Mouse (Mus musculus) small intestine, adult 2 months (tissue): Measurements from ENCODE around the gene Sowaha. TPM values are rescaled to one million over a fixed set of nuclear protein-coding genes. Genes with fewer than 3 reads are reported as not detected.

Experiments used
- H3K27ac ChIP-seq: fragments of 200-500 bp; 2 replicates; pipeline ENCODE4 v1.5.1; 2012; ENCODE audit warnings: low read depth, low read length, control low read depth, inconsistent platforms; ENCODE audit not compliant: insufficient read depth
- H3K27me3 ChIP-seq: fragments of 200-500 bp; 2 replicates; pipeline ENCODE4 v1.6.1; 2012; ENCODE audit warnings: mild to moderate bottlenecking, moderate library complexity, low read length, inconsistent platforms; ENCODE audit not compliant: control insufficient read depth, insufficient read depth
- H3K36me3 ChIP-seq: fragments of 200-500 bp; 2 replicates; pipeline ENCODE4 v1.6.1; 2012; ENCODE audit warnings: mild to moderate bottlenecking, low read length, control low read depth, inconsistent platforms; ENCODE audit not compliant: control insufficient read depth, insufficient read depth
- H3K4me1 ChIP-seq: fragments of 200-500 bp; 2 replicates; pipeline ENCODE4 v1.6.1; 2012; ENCODE audit warnings: low read length, inconsistent platforms, mixed read lengths; ENCODE audit not compliant: control insufficient read depth, insufficient read depth, insufficient read length
- H3K4me3 ChIP-seq: fragments of 200-500 bp; 2 replicates; pipeline ENCODE4 v1.5.1; 2012; ENCODE audit warnings: low read depth, mild to moderate bottlenecking, control low read depth, inconsistent platforms, low read length, moderate library complexity
- CTCF ChIP-seq: fragments of 200-500 bp; IDR thresholded peaks from 2 replicates; pipeline ENCODE4 v1.5.1; 2012; ENCODE audit warnings: low read depth, mild to moderate bottlenecking, control low read depth, inconsistent platforms, low read length, moderate library complexity, mixed read lengths; ENCODE audit not compliant: insufficient replicate concordance, insufficient read length; ENCODE audit errors: extremely low read depth
- POLR2A ChIP-seq: fragments of 200-500 bp; IDR thresholded peaks from 2 replicates; pipeline ENCODE4 v1.6.1; 2012; ENCODE audit warnings: low read depth, mild to moderate bottlenecking, control low read depth, inconsistent platforms, low read length, moderate library complexity
- WGBS: fragments of 180-500 bp; shearing (Covaris S2); methylation state at CpG from one replicate; pipeline ENCODE4 v1.1.7; 2018; 5-methylcytosine and 5-hydroxymethylcytosine counted together
- polyA plus RNA-seq: library from polyadenylated mRNA; depleted of rRNA; stranded (reverse); fragments of >200 nt; gene quantifications from 2 replicates; pipeline ENCODE4 v1.2.3, GENCODE M21; 2012

Gene Sowaha
- polyA plus RNA-seq, 1 experiment = 61.2 TPM

- TF ChIP-seq POLR2A (no peak), CTCF (peak; percentile 95)
- H3K4me1 ChIP-seq = no peaks in the 10 kb centered on the region
- no peaks in the 10 kb centered on the region for H3K36me3 ChIP-seq
- peaks cover 6% of the 10 kb centered on the region; the same call in 1 of the 2 replicates for H3K27me3 ChIP-seq
- WGBS = 8% methylated on average over 29 of the region's 29 CpGs
- H3K27ac ChIP-seq = no peak within 1 kb of the TSS
- H3K4me3 ChIP-seq = no peak within 1 kb of the TSS
Observed at GRCm38 (mm10) chr11:53469968-53470695, 9.9 kb downstream of the Sowaha start, which contains the start of gene Gm9837. Gm9837 (minus strand) TSS chr11:53470479.

GRCm38 (mm10) chr11:53469294-53469967 lies 10.6 kb downstream of the Sowaha start:
- H3K36me3 ChIP-seq = no peaks in the 10 kb centered on the region
- no peaks in the 10 kb centered on the region for H3K4me1 ChIP-seq
- TF ChIP-seq CTCF (no peak), POLR2A (no peak)
- H3K27ac ChIP-seq = no peak overlapping the region
- WGBS = 26% methylated on average over 16 of the region's 16 CpGs
- H3K27me3 ChIP-seq = peaks cover 6% of the 10 kb centered on the region; the same call in 1 of the 2 replicates
- no peak overlapping the region for H3K4me3 ChIP-seq

- 34% methylated on average over 40 of the region's 40 CpGs for WGBS
- no peaks in the 10 kb centered on the region for H3K36me3 ChIP-seq
- no peak for TF ChIP-seq POLR2A
- peak; percentile 64 for TF ChIP-seq CTCF
- peaks cover 13% of the 10 kb centered on the region for H3K27me3 ChIP-seq
- H3K4me3 ChIP-seq = peak overlapping the region; percentile 39
- no peak overlapping the region for H3K27ac ChIP-seq
- no peaks in the 10 kb centered on the region for H3K4me1 ChIP-seq
Observed at GRCm38 (mm10) chr11:53466231-53466971, 13.7 kb downstream of the Sowaha start.

GRCm38 (mm10) chr11:53463551-53464424 lies 16.3 kb downstream of the Sowaha start:
- Histone ChIP-seq H3K4me3 (peak overlapping the region; percentile 38), H3K27ac (no peak overlapping the region), H3K4me1 (no peaks in the 10 kb centered on the region), H3K27me3 (peaks cover 9% of the 10 kb centered on the region), H3K36me3 (no peaks in the 10 kb centered on the region)
- 38% methylated on average over 55 of the region's 55 CpGs for WGBS
- no peak for TF ChIP-seq CTCF
- no peak for TF ChIP-seq POLR2A

- Histone ChIP-seq H3K27ac (no peak overlapping the region), H3K27me3 (peaks cover 9% of the 10 kb centered on the region), H3K4me3 (no peak overlapping the region), H3K36me3 (no peaks in the 10 kb centered on the region), H3K4me1 (no peaks in the 10 kb centered on the region)
- WGBS = 28% methylated on average over 5 of the region's 5 CpGs
- TF ChIP-seq CTCF (no peak), POLR2A (no peak)
Observed at GRCm38 (mm10) chr11:53461727-53462126, 18.3 kb downstream of the Sowaha start.

- TF ChIP-seq CTCF (no peak), POLR2A (no peak)
- no peak overlapping the region for H3K27ac ChIP-seq
- 82% methylated on average over 3 of the region's 3 CpGs for WGBS
Observed at GRCm38 (mm10) chr11:53460192-53460591, 19.9 kb downstream of the Sowaha start.

More at GRCm38 (mm10) chr11:53460192-53460591, 19.9 kb downstream of the Sowaha start:
- H3K27me3 ChIP-seq = peaks cover 9% of the 10 kb centered on the region
- no peak overlapping the region for H3K4me3 ChIP-seq
- no peaks in the 10 kb centered on the region for H3K36me3 ChIP-seq
- no peaks in the 10 kb centered on the region for H3K4me1 ChIP-seq
